Mouse (Mus musculus): ENCODE measurements around the gene Ndel1.

Ndel1 gene

DNA sequence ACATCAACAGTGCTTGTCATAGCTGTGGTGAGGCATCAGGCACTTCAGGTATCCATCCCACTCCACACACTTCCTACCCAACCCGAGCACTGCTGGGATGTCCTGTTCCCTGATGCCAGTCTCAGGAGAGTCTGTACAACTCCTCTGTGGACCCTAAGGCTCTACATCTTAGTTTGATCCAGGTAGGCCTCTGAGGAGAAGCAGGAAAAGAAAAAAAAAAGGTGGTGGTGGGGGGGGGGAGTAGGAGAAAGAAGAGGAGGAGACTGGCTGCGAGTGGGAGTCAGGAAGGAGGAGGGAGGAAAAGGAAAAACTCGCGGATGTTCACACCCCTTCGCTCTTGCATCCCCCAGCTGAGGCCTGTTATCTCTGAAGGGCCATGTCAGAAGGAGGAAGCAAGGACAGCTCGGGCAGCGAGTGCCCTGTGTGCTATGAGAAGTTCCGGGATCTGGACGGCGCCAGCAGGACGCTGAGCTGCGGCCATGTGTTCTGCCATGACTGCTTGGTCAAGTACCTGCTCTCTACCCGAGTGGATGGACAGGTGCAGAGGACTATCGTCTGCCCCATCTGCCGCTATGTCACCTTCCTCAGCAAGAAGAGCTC, 20.7 kb upstream of the Ndel1 start:
- DNase-seq = peak; percentile 23 to 59

GRCm38 (mm10) chr11:68891823-68892222, 20.2 kb upstream of the Ndel1 start:
- DNase-seq = no peak

- peak in 1 of 2 experiments; percentile 45 for DNase-seq
Measured at GRCm38 (mm10) chr11:68890625-68891024, 19.0 kb upstream of the Ndel1 start.

- no peak for DNase-seq
Measured at GRCm38 (mm10) chr11:68888653-68889052, 17.0 kb upstream of the Ndel1 start.

DNA sequence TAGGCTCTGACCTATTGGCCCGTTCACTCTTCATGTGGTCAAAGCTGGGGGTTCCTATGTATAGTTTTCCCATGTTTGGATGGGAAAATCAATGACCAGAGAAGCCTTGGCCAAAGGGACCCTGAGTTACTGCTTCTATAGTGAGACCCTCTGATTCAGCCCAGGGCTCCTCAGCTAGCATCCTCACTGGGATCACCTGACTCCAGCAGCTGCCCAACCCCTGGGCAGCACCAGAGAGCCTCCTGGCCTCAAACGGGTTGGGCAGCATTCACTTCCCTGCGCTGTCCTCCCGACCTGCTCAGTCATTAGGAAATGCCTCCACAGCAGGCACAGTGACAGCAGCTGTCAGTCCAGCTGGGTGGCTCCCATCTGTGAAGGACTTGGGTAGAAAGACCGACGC, 16.6 kb upstream of the Ndel1 start, which contains the start of gene Rnf222:
Rnf222 (plus strand) TSS at position 301 of the 400 bp plus-strand sequence.
- no peak for DNase-seq

DNA sequence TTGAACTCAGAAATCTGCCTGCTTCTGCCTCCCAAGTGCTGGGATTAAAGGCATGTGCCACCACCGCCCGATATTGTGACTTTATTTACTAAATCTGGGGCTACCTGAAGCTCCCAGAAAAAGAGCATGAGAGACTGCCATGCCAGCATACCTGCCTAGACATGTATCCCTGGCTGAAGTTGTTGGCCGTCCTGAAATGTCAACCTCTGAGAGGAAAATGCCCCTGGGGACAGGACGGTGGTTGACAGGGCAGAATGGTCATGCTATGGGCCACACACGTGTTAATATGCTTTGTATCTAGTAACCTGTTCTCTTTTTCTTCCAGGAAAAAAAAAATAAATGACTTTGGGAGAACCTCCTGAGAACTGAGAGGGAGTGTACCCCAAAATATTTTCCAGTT, 14.4 kb upstream of the Ndel1 start:
- no peak for DNase-seq

DNA sequence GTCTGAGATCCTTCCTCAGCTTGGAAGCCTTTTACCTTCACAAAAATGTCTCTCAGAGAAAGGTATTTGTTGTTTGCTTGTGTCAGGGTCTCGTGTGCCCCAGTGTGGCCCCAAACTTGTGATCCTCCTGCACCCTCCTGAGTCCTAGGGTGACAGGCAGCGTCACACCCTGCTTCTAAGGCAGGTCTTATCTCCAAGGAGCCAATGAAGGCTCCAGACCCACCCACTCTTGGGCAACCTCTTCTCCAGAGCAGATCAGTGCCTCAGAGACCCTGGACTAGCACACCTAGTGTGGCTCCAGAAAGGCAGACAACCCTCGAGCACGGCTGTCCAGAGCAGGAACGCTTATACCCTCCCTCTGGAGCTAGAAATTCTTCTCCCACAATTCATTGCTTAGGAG, 12.7 kb upstream of the Ndel1 start:
- DNase-seq = no peak

- no peak for DNase-seq
Measured at GRCm38 (mm10) chr11:68883843-68884242, 12.2 kb upstream of the Ndel1 start.

- DNase-seq = no peak
Measured at GRCm38 (mm10) chr11:68882107-68882506, 10.4 kb upstream of the Ndel1 start.

DNA sequence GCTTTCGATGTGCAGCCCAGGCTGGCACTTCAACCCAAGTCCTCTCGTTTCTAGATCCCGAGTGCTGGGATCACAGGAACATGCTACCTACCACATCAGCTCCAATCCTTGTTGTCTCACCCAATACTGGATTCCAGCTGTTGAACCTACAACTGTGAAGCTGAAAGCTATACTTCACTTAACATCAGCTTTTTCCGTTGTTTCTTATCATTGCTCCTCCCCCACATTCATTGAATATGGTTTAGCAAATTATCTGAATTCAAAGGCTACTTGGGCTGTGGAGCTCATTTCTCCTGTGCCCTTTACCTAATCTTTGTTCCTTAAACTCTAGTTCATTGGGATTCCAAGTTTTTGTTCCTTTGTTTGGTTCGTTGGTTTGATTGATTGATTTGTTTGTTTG, 7.2 kb upstream of the Ndel1 start:
- DNase-seq = no peak

DNA sequence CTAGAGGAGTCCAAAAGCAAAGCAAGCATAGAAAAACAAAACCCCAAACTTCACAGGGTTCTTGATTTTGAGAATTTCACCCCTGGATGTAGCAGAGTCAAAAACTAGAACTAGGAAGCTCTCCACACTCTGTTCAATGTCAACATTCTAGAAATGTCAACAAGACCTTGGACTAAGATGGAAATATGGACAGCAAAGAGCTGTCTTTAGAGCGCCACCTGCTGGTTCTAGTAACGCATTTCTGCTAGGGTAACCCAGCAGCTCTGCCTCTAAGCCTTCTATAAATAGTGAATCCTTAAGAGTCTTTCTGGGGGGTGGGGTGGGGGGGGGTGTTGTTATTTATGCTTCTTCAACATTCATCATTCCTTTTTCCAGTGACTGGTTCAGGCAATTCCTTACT, 3.2 kb upstream of the Ndel1 start:
- peak; percentile 77 to 89 for DNase-seq

DNA sequence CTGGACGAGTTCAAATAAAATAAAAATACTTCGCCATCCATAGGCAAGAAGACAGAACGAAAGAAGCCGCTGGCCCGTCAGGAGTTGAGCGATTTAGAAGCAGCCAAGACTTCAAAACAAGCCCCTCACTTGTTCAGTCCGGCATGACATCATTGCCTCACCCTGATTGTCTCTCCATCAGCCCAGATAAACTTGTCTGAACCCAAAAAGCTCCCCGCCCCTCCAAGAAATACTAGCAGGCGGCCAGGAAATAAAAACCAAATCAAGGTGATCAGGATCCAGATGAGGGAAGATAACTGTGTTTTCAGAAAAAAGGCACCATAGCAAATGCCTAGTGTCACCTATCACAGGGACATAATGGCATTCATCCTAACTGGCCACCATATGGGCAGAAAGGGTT, 381 bp downstream of the Ndel1 start:
- DNase-seq = no peak

GRCm38 (mm10) chr11:68864544-68865189, 7.0 kb downstream of the Ndel1 start:
- peak; percentile 99 for DNase-seq

DNA sequence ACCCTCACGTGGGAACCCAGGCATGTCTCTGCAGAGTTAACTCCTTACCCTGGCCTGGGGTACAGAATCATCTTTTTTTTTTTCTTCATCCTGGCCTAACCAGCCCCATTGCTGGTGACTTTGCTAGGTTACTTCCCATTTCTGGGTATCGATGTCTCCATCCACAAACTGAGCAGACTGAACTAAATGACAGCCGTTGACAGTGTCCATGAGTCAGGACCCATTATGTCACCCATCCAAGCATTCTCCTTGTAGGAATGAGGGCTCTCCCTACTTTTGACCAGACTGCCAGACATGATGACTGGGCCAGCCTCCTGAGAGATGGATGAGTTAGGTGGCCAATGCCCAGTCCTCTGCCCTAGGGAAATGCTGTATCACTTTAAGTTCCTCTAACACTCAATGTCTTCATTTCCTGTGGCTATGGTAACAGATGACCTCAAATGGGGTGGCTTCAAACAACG, 8.0 kb downstream of the Ndel1 start:
- DNase-seq = no peak

- peak in 1 of 2 experiments; percentile 38 for DNase-seq
Measured at GRCm38 (mm10) chr11:68862260-68862659, 9.4 kb downstream of the Ndel1 start.

- DNase-seq = no peak
Measured at GRCm38 (mm10) chr11:68859943-68860593, 11.6 kb downstream of the Ndel1 start.

DNA sequence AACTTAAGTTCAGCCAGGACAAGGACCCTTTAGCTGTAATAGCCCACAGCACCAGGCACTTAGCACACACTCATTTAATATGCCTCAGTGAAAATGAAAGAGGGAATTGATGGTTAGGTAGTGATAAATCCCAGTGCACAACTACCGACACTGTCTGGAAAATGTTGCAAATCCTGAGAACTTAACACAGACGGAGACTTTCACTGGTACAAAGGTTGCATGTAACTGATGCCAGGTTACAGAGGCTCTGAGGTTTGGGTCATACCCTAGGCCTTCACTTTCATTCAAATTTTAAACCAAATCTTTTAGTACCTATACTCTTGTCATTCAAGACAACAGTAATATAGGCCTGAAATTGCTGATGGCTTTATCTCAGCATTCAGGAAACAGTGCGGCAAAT, 14.3 kb downstream of the Ndel1 start:
- DNase-seq = no peak

DNA sequence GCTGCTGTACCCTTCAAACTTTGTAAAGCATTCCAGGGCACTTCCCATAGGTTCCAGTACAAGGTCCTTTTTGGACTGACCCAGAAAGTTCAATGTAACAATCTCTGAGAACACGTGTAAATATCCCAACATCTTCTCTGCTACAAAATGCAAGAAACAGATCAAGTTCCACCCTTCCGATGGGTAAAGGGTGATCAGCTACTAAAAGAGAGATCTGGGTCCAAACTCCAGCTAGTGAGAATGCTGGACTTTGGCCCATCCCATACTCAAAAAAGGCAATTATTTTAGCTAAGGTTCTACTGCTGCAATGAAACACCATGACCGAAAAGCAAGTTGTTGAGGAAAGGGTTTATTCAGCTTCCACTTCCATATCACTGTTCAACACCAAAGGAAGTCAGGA, 17.0 kb downstream of the Ndel1 start:
- no peak for DNase-seq

- peak; percentile 58 to 87 for DNase-seq
Measured at GRCm38 (mm10) chr11:68853611-68854401, 17.9 kb downstream of the Ndel1 start.

DNA sequence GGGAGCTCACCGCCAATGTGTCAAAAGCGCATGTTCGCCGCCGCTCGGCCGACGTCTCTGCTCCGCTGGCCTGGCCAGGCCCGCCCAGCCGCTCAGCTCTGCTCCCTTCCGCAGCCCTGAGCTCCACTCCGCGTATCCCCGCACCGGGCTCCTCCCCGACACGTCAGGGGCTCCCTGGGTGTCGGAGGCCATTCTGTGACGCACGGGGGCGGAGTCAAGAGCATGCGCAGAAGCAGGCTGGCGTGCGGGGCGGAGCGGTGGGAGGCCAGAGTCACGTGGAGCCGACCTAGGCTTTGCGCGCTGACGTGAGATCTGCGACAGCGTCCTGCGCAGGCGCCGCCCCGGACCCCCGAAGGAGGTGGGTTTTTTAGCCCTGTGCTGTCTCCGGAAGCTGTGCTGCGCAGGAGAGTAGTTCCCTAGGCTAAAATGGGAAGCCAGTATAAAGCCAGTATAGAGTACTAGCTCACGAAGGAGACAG, 18.7 kb downstream of the Ndel1 start:
- peak; percentile 99 for DNase-seq

DNA sequence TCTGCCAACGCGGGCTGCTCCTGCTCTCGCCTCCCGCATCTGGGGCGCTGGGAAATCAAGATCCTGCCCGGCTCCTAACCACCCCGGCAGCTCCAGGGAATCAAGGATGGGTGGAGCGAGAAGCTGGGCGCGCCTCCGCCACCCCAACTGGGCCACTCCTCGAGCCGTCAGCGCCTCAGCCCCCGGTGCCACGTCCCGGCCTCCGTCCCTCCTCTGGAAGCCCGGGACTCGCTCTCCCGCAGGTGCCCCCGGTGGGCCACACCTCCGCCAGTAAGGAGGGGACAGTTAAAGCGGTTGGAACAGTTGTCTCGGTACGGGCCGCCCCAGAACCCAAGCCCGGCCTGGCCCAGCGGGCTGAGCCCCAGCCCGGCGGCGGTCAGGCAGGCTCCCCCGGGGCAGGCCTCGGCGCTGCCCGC, 19.2 kb downstream of the Ndel1 start:
- peak; percentile 73 to 89 for DNase-seq

GRCm38 (mm10) chr11:68851644-68852485, 19.8 kb downstream of the Ndel1 start:
- DNase-seq = no peak

Data from kidney, postnatal 25 days (tissue).